Mouse (Mus musculus) heart, adult 2 months (tissue): ENCODE results near the gene Pla1a.

Experiments
- CTCF ChIP-seq: fragments of 200-600 bp; IDR thresholded peaks from 2 replicates; pipeline ENCODE4 v1.8.1; 2022; ENCODE audit warnings: antibody characterized with exemption, mild to moderate bottlenecking, moderate library complexity
- EP300 ChIP-seq: fragments of 200-500 bp; IDR thresholded peaks from 2 replicates; pipeline ENCODE4 v1.6.1; 2011; ENCODE audit warnings: low read depth, low read length, control low read depth; ENCODE audit not compliant: insufficient read depth

DNA sequence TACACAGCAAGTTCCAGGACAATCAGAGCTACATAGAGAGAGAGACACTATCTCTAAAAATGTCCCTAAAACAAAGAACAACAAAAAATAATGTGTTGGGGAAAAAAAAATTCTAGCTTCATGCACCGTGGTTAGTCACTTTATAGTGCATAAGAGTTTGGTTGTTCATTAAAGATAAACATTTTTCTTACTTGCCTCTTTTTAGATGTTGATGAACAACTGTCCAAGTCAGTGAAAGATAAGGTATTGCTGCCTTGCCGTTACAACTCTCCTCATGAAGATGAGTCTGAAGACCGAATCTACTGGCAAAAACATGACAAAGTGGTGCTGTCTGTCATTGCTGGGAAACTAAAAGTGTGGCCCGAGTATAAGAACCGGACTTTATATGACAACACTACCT, 40.7 kb upstream of the Pla1a start:
- TF ChIP-seq CTCF (no peak), EP300 (no peak)
